25 mouse cellular contexts compared by ENCODE assay signal in the genomic region with DNA sequence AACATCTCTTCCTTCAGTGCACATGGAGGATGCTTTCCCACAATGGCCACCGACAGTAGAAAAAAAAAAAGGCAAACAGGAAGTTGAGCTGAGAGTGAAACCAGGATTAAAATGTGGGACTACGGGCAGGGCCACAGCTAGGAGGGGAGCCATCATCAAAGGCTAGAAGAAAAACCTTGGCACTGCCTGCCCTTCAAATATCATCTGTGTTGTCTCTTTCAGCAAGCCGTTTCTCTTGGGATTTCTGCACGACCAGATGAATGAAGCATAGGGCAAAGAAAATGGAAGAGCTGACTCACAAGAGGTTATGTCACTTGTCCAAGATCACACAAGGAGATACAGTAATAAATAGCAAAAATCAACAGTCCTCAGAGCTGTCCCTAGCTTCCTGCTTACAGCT.
A peak's percentile ranks its signal among the peaks of the same experiment; 100 is the strongest.
DNase-seq lines count a peak whose midpoint lies in the region; ATAC-seq and TF ChIP-seq lines count a peak whose summit lies in the region.
"Had no signal": no experiment of that assay in that cellular context is flagged by ENCODE, and none has a peak within 500 bp of the region (broad histone marks: within the 10 kb centered on the region; RNA-seq: fewer than 3 reads in every experiment).

No protein-coding gene starts in this region.

- H3K4me1 ChIP-seq in heart, embryonic 11.5 days (ENCODE audit: control insufficient read depth, insufficient read depth, low read length): no peaks in the 10 kb centered on the region
- H3K4me1 ChIP-seq in embryonic fibroblast, embryonic 13.5 days (ENCODE audit: control insufficient read depth, insufficient read depth, low read length): peaks cover 16% of the 10 kb centered on the region
- H3K4me1 ChIP-seq: embryonic facial prominence, embryonic 10.5 days; forebrain, embryonic 10.5 days; hindbrain, embryonic 12.5 days had no signal

- H3K4me3 ChIP-seq in heart, embryonic 11.5 days (ENCODE audit: low read depth, low read length): no peak overlapping the region
- H3K4me3 ChIP-seq in C2C12 (ENCODE audit: insufficient read depth, poor library complexity, severe bottlenecking): no peak overlapping the region
- H3K4me3 ChIP-seq in embryonic fibroblast, embryonic 13.5 days (ENCODE audit: insufficient read depth, low read length): no peak overlapping the region
- H3K4me3 ChIP-seq: embryonic facial prominence, embryonic 10.5 days; erythroblast, embryonic 14.5 days; forebrain, embryonic 10.5 days; heart, embryonic 13.5 days; hindbrain, embryonic 12.5 days had no signal

- DNase-seq in frontal cortex, postnatal 36 days (ENCODE audit: low spot score in 2 of 2): no peak
- DNase-seq in heart, adult 18-20 months: peak; percentile 20 to 24
- DNase-seq in urinary bladder, postnatal 4 days (ENCODE audit: low spot score in 2 of 2): no peak
- DNase-seq in urinary bladder, postnatal 25 days (ENCODE audit: low spot score): no peak
- DNase-seq: adrenal gland, adult 8-10 months; adrenal gland, postnatal 36 days; cerebellum, adult 2 months; cerebellum, postnatal 10 days; gastrocnemius, postnatal 36 days; heart, postnatal 4 days; kidney, adult 9 months had no signal

- H3K79me3 ChIP-seq in C2C12 (ENCODE audit: low read depth): no peaks in the 10 kb centered on the region

- ATAC-seq in frontal cortex, adult (ENCODE audit: low TSS enrichment): 0 out of 2 replicates have a peak, but pooled peaks have one; percentile 9
- no peak for ATAC-seq in heart, embryonic 11.5 days (replicated peaks; ENCODE audit: insufficient number of reproducible peaks, low FRiP score, low TSS enrichment)
- ATAC-seq: CD4-positive, CD25-positive, alpha-beta regulatory T cell, adult 4 months; forebrain, embryonic 14.5 days; hindbrain, embryonic 16.5 days; inflammation-experienced regulatory T-cells, adult 6 months; intestine, postnatal 0 days had no signal

- no peak overlapping the region for H3K27ac ChIP-seq in heart, embryonic 11.5 days (ENCODE audit: low read depth, low read length)
- peak overlapping the region; percentile 89 for H3K27ac ChIP-seq in embryonic fibroblast, embryonic 13.5 days (ENCODE audit: insufficient read depth, low read length)
- H3K27ac ChIP-seq: embryonic facial prominence, embryonic 10.5 days; forebrain, embryonic 10.5 days; heart, embryonic 13.5 days; hindbrain, embryonic 12.5 days had no signal

- no peak for TF ChIP-seq POLR2A in embryonic fibroblast, embryonic 13.5 days (IDR thresholded peaks at IDR 0.05; ENCODE audit: low read depth, low read length)

- no peak overlapping the region for H3K9ac ChIP-seq in heart, embryonic 11.5 days (ENCODE audit: low read depth, low read length)
- H3K9ac ChIP-seq: heart, embryonic 13.5 days; hindbrain, embryonic 12.5 days had no signal

- H3K79me2 ChIP-seq in C2C12 (ENCODE audit: control insufficient read depth, insufficient read depth): no peaks in the 10 kb centered on the region

- no peak overlapping the region for H3K4me2 ChIP-seq in heart, embryonic 11.5 days
- H3K4me2 ChIP-seq: heart, embryonic 13.5 days; hindbrain, embryonic 12.5 days had no signal

- WGBS in heart, embryonic 11.5 days (ENCODE audit: insufficient replicate concordance): 61% methylated on average over 4 of the region's 4 CpGs

- H3K9me3 ChIP-seq in heart, embryonic 11.5 days (replicated peaks; ENCODE audit: control insufficient read depth, low read length): no peaks in the 10 kb centered on the region
- H3K9me3 ChIP-seq: embryonic facial prominence, embryonic 10.5 days; forebrain, embryonic 10.5 days; heart, embryonic 13.5 days; hindbrain, embryonic 12.5 days had no signal

- no peak for TF ChIP-seq CTCF in C2C12 (IDR thresholded peaks at IDR 0.05; ENCODE audit: control insufficient read depth, insufficient read depth, insufficient read length)
- no peak for TF ChIP-seq CTCF in embryonic fibroblast, embryonic 13.5 days (IDR thresholded peaks at IDR 0.05; ENCODE audit: borderline replicate concordance, insufficient read depth, low read length)

- no peak overlapping the region for H3ac ChIP-seq in C2C12 (ENCODE audit: control insufficient read depth, insufficient read length, low read depth)

- H3K27me3 ChIP-seq in heart, embryonic 11.5 days (ENCODE audit: control insufficient read depth, insufficient read depth, low read length): no peaks in the 10 kb centered on the region
- H3K27me3 ChIP-seq in C2C12 (ENCODE audit: control insufficient read depth, insufficient read depth, insufficient read length): no peaks in the 10 kb centered on the region
- H3K27me3 ChIP-seq: heart, embryonic 13.5 days; hindbrain, embryonic 12.5 days had no signal

- no peaks in the 10 kb centered on the region for H3K36me3 ChIP-seq in heart, embryonic 11.5 days (ENCODE audit: control insufficient read depth, insufficient read depth, low read length)
- no peaks in the 10 kb centered on the region for H3K36me3 ChIP-seq in C2C12 (ENCODE audit: control insufficient read depth, insufficient read depth)
- H3K36me3 ChIP-seq: embryonic facial prominence, embryonic 10.5 days; forebrain, embryonic 10.5 days; heart, embryonic 13.5 days; hindbrain, embryonic 12.5 days had no signal

TF ChIP-seq in C2C12, 6 proteins besides CTCF, POLR2A, EP300 and RAD21:
- TF ChIP-seq MAX (IDR thresholded peaks at IDR 0.05) (peak; percentile 11), USF1 (IDR thresholded peaks at IDR 0.05; ENCODE audit: low read depth) (no peak), MYOG (IDR thresholded peaks at IDR 0.05; ENCODE audit: control insufficient read depth, extremely low read depth, insufficient read length) (no peak), MYOD1 (IDR thresholded peaks at IDR 0.05; ENCODE audit: control insufficient read depth, insufficient read length, low read depth) (no peak), FOSL1 (IDR thresholded peaks at IDR 0.05; ENCODE audit: insufficient read depth, low read length, poor library complexity, severe bottlenecking) (peak; percentile 2), CEBPB (IDR thresholded peaks at IDR 0.05; ENCODE audit: low read depth) (peak; percentile 8)

Comparison
In these comparisons a context has a peak if more than half of its experiments do, and no peak if none do; other contexts are left out.
1. DNase-seq: peak in heart, adult 18-20 months (2 of 2); none in frontal cortex, postnatal 36 days (0 of 2), urinary bladder, postnatal 4 days (0 of 2) and urinary bladder, postnatal 25 days (single experiment).